Mouse (Mus musculus) E14TG2a.4 (cell line): ENCODE measurements around the gene Phldb2.

Source experiments
- CTCF ChIP-seq: conservative IDR thresholded peaks from 2 replicates; pipeline ENCODE4 v1.5.1; 2014; ENCODE audit warnings: low read length
- NANOG ChIP-seq: IDR thresholded peaks from 2 replicates; pipeline ENCODE4 v1.6.1; 2014; ENCODE audit warnings: borderline replicate concordance, low read length, mixed read lengths
- POU5F1 ChIP-seq: IDR thresholded peaks from 2 replicates; pipeline ENCODE4 v1.6.1; 2014; ENCODE audit warnings: low read length, borderline replicate concordance

- TF ChIP-seq CTCF = no peak
- TF ChIP-seq NANOG = no peak
- TF ChIP-seq POU5F1 = no peak
These were observed 128.1 kb downstream of the Phldb2 start for GRCm38 (mm10) chr16:45825309-45825708.
